Mouse (Mus musculus) macrophage (primary cell): ENCODE data around the gene Rpl35a. TPM values are rescaled to one million over a fixed set of nuclear protein-coding genes. Genes with fewer than 3 reads are reported as not detected.

Source experiments
- H3K27ac ChIP-seq: fragments of 350-480 bp; formaldehyde crosslinking; 2 replicates; pipeline ENCODE4 v1.9.0; 2021
- H3K36me3 ChIP-seq: fragments of 350-480 bp; formaldehyde crosslinking; 2 replicates; pipeline ENCODE4 v1.9.0; 2021; ENCODE audit errors: inconsistent target
- H3K4me3 ChIP-seq: fragments of 350-480 bp; formaldehyde crosslinking; 2 replicates; pipeline ENCODE4 v1.9.0; 2021; ENCODE audit errors: inconsistent target
- H3K79me2 ChIP-seq: fragments of 350-480 bp; formaldehyde crosslinking; 2 replicates; pipeline ENCODE4 v1.9.0; 2021; ENCODE audit errors: inconsistent target
- WGBS: methylation state at CpG from one replicate; pipeline ENCODE4 v1.1.7; 2026; ENCODE audit warnings: inconsistent platforms; ENCODE audit not compliant: missing documents; 5-methylcytosine and 5-hydroxymethylcytosine counted together
- polyA plus RNA-seq: library from polyadenylated mRNA; stranded (reverse); fragments of 250-400 nt; gene quantifications from 3 replicates; pipeline ENCODE4 v1.2.4, GENCODE M21; 2018; ENCODE audit warnings: inconsistent platforms

Rpl35a gene
- polyA plus RNA-seq, 1 experiment from 2014 or later = 621 TPM

- WGBS = under 1% methylated on average over 62 of the region's 64 CpGs
- Histone ChIP-seq H3K36me3 (peaks cover 30% of the 10 kb centered on the region), H3K79me2 (peaks cover 23% of the 10 kb centered on the region), H3K27ac (no peak within 1 kb of the TSS), H3K4me3 (peak within 1 kb of the TSS; percentile 39)
Observed at GRCm38 (mm10) chr16:33062024-33062681, 5.9 kb downstream of the Rpl35a start, which contains the start of gene Lmln. Gene Lmln (plus strand): TSS chr16:33062521.

- H3K79me2 ChIP-seq = peaks cover 18% of the 10 kb centered on the region
- peaks cover 29% of the 10 kb centered on the region for H3K36me3 ChIP-seq
- H3K27ac ChIP-seq = no peak overlapping the region
- WGBS = 2% methylated on average over 35 of the region's 35 CpGs
- H3K4me3 ChIP-seq = peak overlapping the region; percentile 39
Observed at GRCm38 (mm10) chr16:33062682-33063131, 6.5 kb downstream of the Rpl35a start.

GRCm38 (mm10) chr16:33063267-33063666 is 7.0 kb downstream of the Rpl35a start:
- Histone ChIP-seq H3K4me3 (peak overlapping the region; percentile 39), H3K36me3 (peaks cover 24% of the 10 kb centered on the region), H3K79me2 (peaks cover 12% of the 10 kb centered on the region), H3K27ac (no peak overlapping the region)
- WGBS = 23% methylated on average over 6 of the region's 7 CpGs

- 90% methylated on average over 9 of the region's 9 CpGs for WGBS
- Histone ChIP-seq H3K4me3 (no peak overlapping the region), H3K27ac (no peak overlapping the region), H3K79me2 (no peaks in the 10 kb centered on the region), H3K36me3 (peaks cover 10% of the 10 kb centered on the region; the same call in 1 of the 2 replicates)
Observed at GRCm38 (mm10) chr16:33064636-33065035, 8.4 kb downstream of the Rpl35a start.

- no peaks in the 10 kb centered on the region for H3K36me3 ChIP-seq
- H3K27ac ChIP-seq = no peak overlapping the region
- H3K4me3 ChIP-seq = no peak overlapping the region
- H3K79me2 ChIP-seq = no peaks in the 10 kb centered on the region
Observed at GRCm38 (mm10) chr16:33070928-33071327, 14.7 kb downstream of the Rpl35a start.

- H3K27ac ChIP-seq = no peak overlapping the region
- H3K4me3 ChIP-seq = no peak overlapping the region
- 96% methylated on average over 6 of the region's 6 CpGs for WGBS
Observed at GRCm38 (mm10) chr16:33072871-33073557, 16.8 kb downstream of the Rpl35a start.

GRCm38 (mm10) chr16:33074967-33075366 is 18.7 kb downstream of the Rpl35a start:
- peak overlapping the region; percentile 16; the same call in 1 of the 2 replicates for H3K27ac ChIP-seq
- H3K79me2 ChIP-seq = no peaks in the 10 kb centered on the region
- no peak overlapping the region for H3K4me3 ChIP-seq
- WGBS = 19% methylated on average over 5 of the region's 5 CpGs
- no peaks in the 10 kb centered on the region for H3K36me3 ChIP-seq

More at GRCm38 (mm10) chr16:33072871-33073557, 16.8 kb downstream of the Rpl35a start:
- H3K36me3 ChIP-seq = no peaks in the 10 kb centered on the region
- no peaks in the 10 kb centered on the region for H3K79me2 ChIP-seq

GRCm38 (mm10) chr16:33076078-33076477 is 19.8 kb downstream of the Rpl35a start:
- no peaks in the 10 kb centered on the region for H3K79me2 ChIP-seq
- H3K4me3 ChIP-seq = no peak overlapping the region
- H3K27ac ChIP-seq = peak overlapping the region; percentile 88
- WGBS = 68% methylated on average over 6 of the region's 6 CpGs
- H3K36me3 ChIP-seq = no peaks in the 10 kb centered on the region

GRCm38 (mm10) chr16:33077069-33077627 is 20.9 kb downstream of the Rpl35a start:
- WGBS = 0% methylated on average over 5 of the region's 5 CpGs
- Histone ChIP-seq H3K36me3 (no peaks in the 10 kb centered on the region), H3K79me2 (no peaks in the 10 kb centered on the region), H3K27ac (peak overlapping the region; percentile 88), H3K4me3 (no peak overlapping the region)

- no peak overlapping the region for H3K27ac ChIP-seq
- WGBS = 49% methylated on average over 7 of the region's 7 CpGs
- no peaks in the 10 kb centered on the region for H3K79me2 ChIP-seq
- H3K4me3 ChIP-seq = no peak overlapping the region
- no peaks in the 10 kb centered on the region for H3K36me3 ChIP-seq
Observed at GRCm38 (mm10) chr16:33080063-33080462, 23.8 kb downstream of the Rpl35a start.

- 90% methylated on average over 6 of the region's 6 CpGs for WGBS
- H3K4me3 ChIP-seq = no peak overlapping the region
- no peaks in the 10 kb centered on the region for H3K79me2 ChIP-seq
- no peak overlapping the region for H3K27ac ChIP-seq
- no peaks in the 10 kb centered on the region for H3K36me3 ChIP-seq
Observed at GRCm38 (mm10) chr16:33082951-33083350, 26.7 kb downstream of the Rpl35a start.

- Histone ChIP-seq H3K4me3 (no peak overlapping the region), H3K27ac (no peak overlapping the region), H3K79me2 (no peaks in the 10 kb centered on the region), H3K36me3 (no peaks in the 10 kb centered on the region)
- 86% methylated on average over 2 of the region's 2 CpGs for WGBS
Observed at GRCm38 (mm10) chr16:33083996-33084395, 27.7 kb downstream of the Rpl35a start.

GRCm38 (mm10) chr16:33085666-33086065 is 29.4 kb downstream of the Rpl35a start:
- 88% methylated on average over 8 of the region's 8 CpGs for WGBS
- no peak overlapping the region for H3K27ac ChIP-seq
- no peak overlapping the region for H3K4me3 ChIP-seq
- no peaks in the 10 kb centered on the region for H3K36me3 ChIP-seq
- no peaks in the 10 kb centered on the region for H3K79me2 ChIP-seq
